ENCODE assay signal across 8 mouse cellular contexts in the genomic region with DNA sequence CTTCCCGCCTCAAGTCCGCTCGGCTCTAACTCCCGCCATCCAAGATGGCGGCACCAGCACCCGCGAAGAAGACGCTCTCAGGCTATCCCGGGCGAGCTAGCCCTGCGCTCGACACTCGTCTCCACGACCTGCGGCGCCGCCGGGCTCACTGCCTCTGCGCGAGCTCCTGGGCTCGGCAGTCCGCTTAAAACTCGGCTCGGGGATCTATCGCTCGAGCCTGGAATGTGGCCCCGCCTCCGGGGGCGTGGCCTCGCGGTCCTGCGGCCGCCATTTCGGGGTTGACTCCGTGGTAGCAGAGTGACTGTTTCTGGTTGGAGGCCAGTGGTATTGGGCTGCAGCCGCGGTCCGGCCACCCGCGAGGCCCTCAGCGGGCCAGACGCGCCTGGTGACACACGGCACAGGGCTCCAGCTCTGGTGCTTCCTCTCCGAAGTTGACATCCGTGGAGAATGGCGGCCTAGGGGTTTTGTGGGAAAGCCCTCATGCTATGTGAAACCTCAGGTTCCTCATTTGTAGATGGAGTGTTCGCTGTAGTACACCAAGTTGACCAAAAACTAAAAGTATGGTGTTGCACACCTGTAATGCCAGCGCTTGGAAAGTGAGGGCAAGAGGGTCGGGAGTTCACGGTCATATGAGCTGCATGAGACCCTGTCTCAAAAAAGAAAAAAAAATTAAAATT. TPM values are rescaled to one million over a fixed set of nuclear protein-coding genes. Genes with fewer than 3 reads are reported as not detected.
DNase-seq lines count a peak whose midpoint lies in the region; ATAC-seq lines count a peak whose summit lies in the region.

A gene (minus strand): TSS at position 184 of the 677 bp plus-strand sequence.

- H3K36me3 ChIP-seq in megakaryocyte, embryonic 14.5 days (replicated peaks; ENCODE audit: low read length) = peaks cover 2% of the 10 kb centered on the region

- no peaks in the 10 kb centered on the region for H3K9me3 ChIP-seq in megakaryocyte, embryonic 14.5 days

- peak; percentile 99 for DNase-seq in ZHBTc4 (ENCODE audit: low read depth, low spot score)
- peak; percentile 96 to 98 for DNase-seq in gastrocnemius, adult 8-10 months (ENCODE audit: low spot score in 2 of 2)
- DNase-seq in hindlimb bud, embryonic 11.5 days (ENCODE audit: extremely low spot score, low read depth, low spot score) = peak; percentile 89
- peak; percentile 97 to 99 for DNase-seq in left cerebral cortex, adult 8-10 months (ENCODE audit: low spot score in 2 of 2)
- peak; percentile 99 for DNase-seq in right cerebral cortex, postnatal 10 days (ENCODE audit: low spot score in 2 of 2)
- DNase-seq in urinary bladder, postnatal 25 days (ENCODE audit: low spot score) = peak; percentile 93

- peak; percentile 96 for ATAC-seq in common myeloid progenitor, adult 5-6 weeks (replicated peaks; ENCODE audit: low read depth, poor library complexity, severe bottlenecking)

- peak within 1 kb of the TSS; percentile 99 for H3K4me3 ChIP-seq in megakaryocyte, embryonic 14.5 days (replicated peaks)

- no peaks in the 10 kb centered on the region for H3K27me3 ChIP-seq in megakaryocyte, embryonic 14.5 days (replicated peaks)

- peaks cover 49% of the 10 kb centered on the region for H3K4me1 ChIP-seq in megakaryocyte, embryonic 14.5 days

RNA-seq across cellular contexts. Expression of the gene that starts here (rescaled TPM):
- 68.9 and 70.8 TPM in 2 replicates for total RNA-seq in common myeloid progenitor, adult 5-6 weeks (2017)
- 100 to 1,000 TPM; 113 to 132 (median 118) TPM for total RNA-seq in gastrocnemius, adult 8-10 months (2022)
- total RNA-seq in left cerebral cortex, adult 8-10 months (2022) = 10 to 100 TPM; 73.9 to 78.0 (median 76.5) TPM
- polyA plus RNA-seq in megakaryocyte, embryonic 14.5 days (2012; ENCODE audit: insufficient read depth, low replicate concordance) = 4.2 and 27.8 TPM in 2 replicates

Comparison
In these comparisons a context has a peak if more than half of its experiments do, and no peak if none do; other contexts are left out.
1. Peak in every context shown above with its lines: DNase-seq, ATAC-seq and H3K4me3 ChIP-seq.